Mouse (Mus musculus): ENCODE measurements at regions not wholly inside any gene's neighbourhood (a gene's known extent, or its start where the extent isn't known, plus 50 kb on each side); places are given as distances from the start of the nearest gene placed in this dataset.

DNA sequence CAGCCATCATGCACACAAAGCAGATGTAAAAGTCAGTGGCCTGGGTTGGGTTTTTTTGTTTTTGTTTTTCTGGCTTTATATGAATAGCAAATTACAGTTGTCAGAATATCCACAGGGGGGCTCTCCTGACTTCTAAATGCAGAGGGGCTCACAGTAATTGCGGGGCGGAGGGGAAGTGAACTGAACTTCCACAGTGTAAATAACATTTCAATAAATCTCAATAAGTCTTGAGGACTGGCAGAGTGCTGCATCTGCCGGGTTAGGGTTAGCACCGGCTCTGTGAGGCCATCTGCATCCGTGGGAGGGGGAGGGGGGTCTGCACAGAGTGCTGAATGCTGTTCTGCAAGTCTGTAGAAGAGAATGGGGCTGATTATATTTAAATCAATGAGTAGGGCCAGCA, 50.3 kb upstream of the Arl4c start:
- H3K27me3 ChIP-seq (ENCODE audit: control insufficient read depth, insufficient read depth, low read length): no peaks in the 10 kb centered on the region
- WGBS: 5% methylated on average over 5 of the region's 5 CpGs
- H3K36me3 ChIP-seq (replicated peaks; ENCODE audit: control insufficient read depth, insufficient read depth): no peaks in the 10 kb centered on the region
- no peaks in the 10 kb centered on the region; the same call in 1 of the 2 replicates for H3K4me1 ChIP-seq (replicated peaks; ENCODE audit: control insufficient read depth, insufficient read depth, low read length)
- H3K4me3 ChIP-seq (replicated peaks; ENCODE audit: low read length): no peak overlapping the region
- H3K9ac ChIP-seq: no peak overlapping the region; the same call in 1 of the 2 replicates
- no peak overlapping the region for H3K4me2 ChIP-seq (replicated peaks)
- ATAC-seq (ENCODE audit: low FRiP score): peak; percentile 73; the same call in 1 of the 2 replicates
- H3K9me3 ChIP-seq (ENCODE audit: control insufficient read depth, low read length): no peaks in the 10 kb centered on the region
- H3K27ac ChIP-seq: no peak overlapping the region
- peak; percentile 84 for DNase-seq (ENCODE audit: low spot score)

DNA sequence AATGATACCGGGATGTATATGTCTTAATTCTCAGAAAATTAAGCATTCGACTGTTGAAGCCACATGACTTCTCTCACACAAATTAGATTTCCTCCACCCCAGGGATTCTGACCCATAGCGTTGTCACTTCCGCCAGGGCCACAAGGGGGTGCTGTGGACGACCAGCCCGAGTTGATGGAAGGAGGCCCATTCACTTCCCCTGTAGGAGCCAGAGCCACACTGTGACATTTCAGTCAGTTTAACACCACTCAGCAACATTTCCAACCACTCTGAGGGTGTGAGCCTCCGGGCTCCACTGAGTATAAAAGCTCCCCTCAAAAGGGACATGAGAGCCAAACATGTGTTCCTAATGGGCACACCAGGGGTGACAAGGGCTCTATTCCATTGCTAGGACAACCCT, 54.6 kb upstream of the Arl4c start:
- Histone ChIP-seq H3K4me2 (replicated peaks) (no peak overlapping the region), H3K36me3 (replicated peaks; ENCODE audit: control insufficient read depth, insufficient read depth) (no peaks in the 10 kb centered on the region), H3K27me3 (ENCODE audit: control insufficient read depth, insufficient read depth, low read length) (no peaks in the 10 kb centered on the region), H3K9ac (no peak overlapping the region), H3K9me3 (ENCODE audit: control insufficient read depth, low read length) (no peaks in the 10 kb centered on the region), H3K4me3 (replicated peaks; ENCODE audit: low read length) (no peak overlapping the region), H3K4me1 (replicated peaks; ENCODE audit: control insufficient read depth, insufficient read depth, low read length) (no peaks in the 10 kb centered on the region; the same call in 1 of the 2 replicates), H3K27ac (peak overlapping the region; percentile 67)
- 0 out of 2 replicates have a peak, but pooled peaks have one; percentile 31 for ATAC-seq (ENCODE audit: low FRiP score)
- peak; percentile 58 for DNase-seq (ENCODE audit: low spot score)
- WGBS: 54% methylated on average over 7 of the region's 7 CpGs

DNA sequence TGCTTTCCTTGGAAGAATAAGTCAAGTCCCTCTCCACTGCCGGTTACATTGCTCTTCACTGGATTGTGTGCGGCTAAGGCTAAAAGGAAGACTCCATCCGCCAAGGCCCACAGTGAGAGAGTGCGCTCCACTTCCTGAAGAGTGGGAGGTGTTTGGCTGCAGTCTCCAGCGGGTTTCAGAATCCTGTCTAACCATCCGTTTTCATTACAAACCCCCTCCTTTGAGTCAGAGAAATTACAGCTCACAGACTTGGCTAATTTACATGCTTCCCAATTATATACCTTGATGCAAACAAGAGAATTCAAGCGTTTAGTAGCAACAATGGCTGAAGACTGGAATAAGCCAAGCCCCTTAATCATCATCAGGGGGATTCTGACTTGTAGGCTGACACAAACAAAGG, 55.1 kb upstream of the Arl4c start:
- Histone ChIP-seq H3K36me3 (replicated peaks; ENCODE audit: control insufficient read depth, insufficient read depth) (no peaks in the 10 kb centered on the region), H3K4me2 (replicated peaks) (no peak overlapping the region), H3K27me3 (ENCODE audit: control insufficient read depth, insufficient read depth, low read length) (no peaks in the 10 kb centered on the region), H3K4me1 (replicated peaks; ENCODE audit: control insufficient read depth, insufficient read depth, low read length) (no peaks in the 10 kb centered on the region; the same call in 1 of the 2 replicates), H3K9ac (no peak overlapping the region), H3K4me3 (replicated peaks; ENCODE audit: low read length) (no peak overlapping the region), H3K27ac (peak overlapping the region; percentile 67), H3K9me3 (ENCODE audit: control insufficient read depth, low read length) (no peaks in the 10 kb centered on the region)
- 35% methylated on average over 7 of the region's 7 CpGs for WGBS
- ATAC-seq (ENCODE audit: low FRiP score): 0 out of 2 replicates have a peak, but pooled peaks have one; percentile 37
- no peak for DNase-seq (ENCODE audit: low spot score)

DNA sequence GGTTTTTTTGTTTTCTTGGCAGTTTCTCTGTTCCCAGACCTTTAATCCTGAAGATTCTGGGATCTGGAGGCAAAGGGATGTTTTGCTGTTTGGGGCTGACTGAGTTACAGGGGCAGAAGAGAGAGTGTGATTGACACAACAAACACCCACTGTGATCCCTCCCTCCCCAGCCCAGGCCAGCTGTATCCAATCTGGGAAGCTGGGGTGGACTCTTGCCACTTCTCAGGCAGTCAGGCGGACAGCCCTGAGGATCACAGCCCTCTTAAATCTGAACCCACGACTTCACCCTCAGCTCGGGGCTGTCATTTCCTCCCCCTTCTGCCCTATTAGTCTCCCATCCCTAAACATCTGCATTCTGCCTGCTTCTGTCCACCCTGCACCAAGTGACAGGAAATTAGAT, 55.7 kb upstream of the Arl4c start:
- no peaks in the 10 kb centered on the region for H3K9me3 ChIP-seq (ENCODE audit: control insufficient read depth, low read length)
- H3K27me3 ChIP-seq (ENCODE audit: control insufficient read depth, insufficient read depth, low read length): no peaks in the 10 kb centered on the region
- no peak overlapping the region for H3K9ac ChIP-seq
- H3K4me2 ChIP-seq (replicated peaks): no peak overlapping the region
- H3K4me1 ChIP-seq (replicated peaks; ENCODE audit: control insufficient read depth, insufficient read depth, low read length): no peaks in the 10 kb centered on the region; the same call in 1 of the 2 replicates
- H3K36me3 ChIP-seq (replicated peaks; ENCODE audit: control insufficient read depth, insufficient read depth): no peaks in the 10 kb centered on the region
- no peak for ATAC-seq (ENCODE audit: low FRiP score)
- no peak for DNase-seq (ENCODE audit: low spot score)
- WGBS: 34% methylated on average over 3 of the region's 3 CpGs
- H3K27ac ChIP-seq: peak overlapping the region; percentile 55
- H3K4me3 ChIP-seq (replicated peaks; ENCODE audit: low read length): no peak overlapping the region

DNA sequence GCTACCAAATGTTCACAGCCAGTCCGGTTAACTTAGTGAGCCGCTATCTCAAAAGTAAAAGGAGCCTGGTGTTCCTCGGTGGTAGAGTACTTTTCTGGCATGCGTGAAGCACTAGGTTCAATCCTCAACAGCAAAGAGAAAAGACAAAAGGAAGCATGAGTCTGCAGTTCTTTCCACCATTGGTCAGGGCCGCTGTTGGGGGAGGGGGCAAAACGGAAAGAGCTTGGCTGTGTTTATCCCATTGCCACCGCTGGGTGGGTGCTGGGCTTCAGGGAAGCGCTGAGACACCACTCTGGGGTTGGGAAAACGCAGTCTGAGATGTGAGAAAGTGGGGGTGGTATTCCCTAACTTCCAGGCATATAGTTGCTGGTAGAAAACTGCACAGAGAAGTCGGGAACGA, 58.6 kb upstream of the Arl4c start:
- H3K4me1 ChIP-seq (replicated peaks; ENCODE audit: control insufficient read depth, insufficient read depth, low read length): no peaks in the 10 kb centered on the region; the same call in 1 of the 2 replicates
- H3K9ac ChIP-seq: no peak overlapping the region
- no peaks in the 10 kb centered on the region for H3K9me3 ChIP-seq (ENCODE audit: control insufficient read depth, low read length)
- no peak for ATAC-seq (ENCODE audit: low FRiP score)
- H3K27ac ChIP-seq: no peak overlapping the region
- DNase-seq (ENCODE audit: low spot score): no peak
- H3K4me3 ChIP-seq (replicated peaks; ENCODE audit: low read length): no peak overlapping the region
- WGBS: 68% methylated on average over 11 of the region's 11 CpGs
- H3K4me2 ChIP-seq (replicated peaks): no peak overlapping the region
- no peaks in the 10 kb centered on the region for H3K36me3 ChIP-seq (replicated peaks; ENCODE audit: control insufficient read depth, insufficient read depth)
- no peaks in the 10 kb centered on the region for H3K27me3 ChIP-seq (ENCODE audit: control insufficient read depth, insufficient read depth, low read length)

DNA sequence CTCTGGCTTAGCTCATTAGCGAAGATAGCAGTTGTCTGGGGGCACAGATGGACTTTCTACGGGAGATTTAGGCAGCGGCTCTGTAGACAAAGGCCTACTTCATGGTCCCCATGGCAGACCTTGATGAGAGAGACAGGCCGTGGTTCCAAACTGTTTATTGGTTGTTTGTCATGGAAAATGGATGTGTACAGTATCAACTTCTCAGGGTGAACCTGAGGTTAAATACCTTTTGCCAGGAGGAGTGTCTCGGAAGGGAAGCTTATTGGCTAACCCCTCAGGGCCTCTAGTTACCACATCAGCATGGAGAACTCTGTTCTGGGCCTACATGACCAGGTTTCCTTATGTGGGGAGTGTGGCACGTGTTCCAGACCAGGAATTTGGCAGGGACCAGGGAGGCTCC, 59.1 kb upstream of the Arl4c start:
- Histone ChIP-seq H3K36me3 (replicated peaks; ENCODE audit: control insufficient read depth, insufficient read depth) (no peaks in the 10 kb centered on the region), H3K27ac (no peak overlapping the region), H3K4me1 (replicated peaks; ENCODE audit: control insufficient read depth, insufficient read depth, low read length) (no peaks in the 10 kb centered on the region; the same call in 1 of the 2 replicates), H3K9me3 (ENCODE audit: control insufficient read depth, low read length) (no peaks in the 10 kb centered on the region), H3K9ac (no peak overlapping the region), H3K27me3 (ENCODE audit: control insufficient read depth, insufficient read depth, low read length) (no peaks in the 10 kb centered on the region), H3K4me2 (replicated peaks) (no peak overlapping the region), H3K4me3 (replicated peaks; ENCODE audit: low read length) (no peak overlapping the region)
- no peak for ATAC-seq (ENCODE audit: low FRiP score)
- no peak for DNase-seq (ENCODE audit: low spot score)
- 73% methylated on average over 6 of the region's 6 CpGs for WGBS

DNA sequence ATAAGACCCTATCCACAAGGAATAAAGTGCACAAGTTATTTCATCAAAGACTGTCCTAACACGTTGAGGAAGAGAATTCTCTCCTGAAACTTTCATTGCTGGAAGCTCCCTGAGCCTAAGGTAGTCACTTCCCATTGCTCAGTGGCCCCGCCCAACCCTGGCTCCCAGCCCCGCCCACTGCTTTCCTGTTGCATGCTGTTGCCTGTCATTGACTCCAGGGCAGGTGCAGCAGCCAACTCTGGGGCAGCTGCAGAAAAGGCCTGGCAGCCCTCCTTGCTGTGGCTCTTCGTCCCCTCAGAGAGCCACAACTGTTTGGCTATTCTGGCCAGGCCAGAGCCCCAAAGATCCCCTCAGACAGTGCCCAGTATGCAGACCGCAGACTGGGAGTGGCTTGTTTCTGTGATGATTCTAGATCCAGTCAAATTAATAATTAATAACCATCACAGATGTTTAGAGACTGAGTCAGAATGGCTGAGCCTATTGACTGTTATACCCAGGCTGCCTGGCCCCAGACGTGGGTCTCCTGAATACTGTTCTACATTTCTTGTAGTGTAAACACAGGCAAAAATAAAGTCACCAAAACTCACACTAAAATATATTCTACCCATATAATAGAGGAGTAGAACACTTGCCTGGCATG, 61.8 kb upstream of the Arl4c start:
- DNase-seq (ENCODE audit: low spot score): no peak
- ATAC-seq (ENCODE audit: low FRiP score): no peak
- Histone ChIP-seq H3K27ac (no peak overlapping the region), H3K4me1 (replicated peaks; ENCODE audit: control insufficient read depth, insufficient read depth, low read length) (no peaks in the 10 kb centered on the region), H3K4me2 (replicated peaks) (no peak overlapping the region), H3K36me3 (replicated peaks; ENCODE audit: control insufficient read depth, insufficient read depth) (no peaks in the 10 kb centered on the region), H3K9me3 (ENCODE audit: control insufficient read depth, low read length) (no peaks in the 10 kb centered on the region), H3K9ac (no peak overlapping the region), H3K27me3 (ENCODE audit: control insufficient read depth, insufficient read depth, low read length) (no peaks in the 10 kb centered on the region), H3K4me3 (replicated peaks; ENCODE audit: low read length) (no peak overlapping the region)
- 54% methylated on average over 6 of the region's 6 CpGs for WGBS

DNA sequence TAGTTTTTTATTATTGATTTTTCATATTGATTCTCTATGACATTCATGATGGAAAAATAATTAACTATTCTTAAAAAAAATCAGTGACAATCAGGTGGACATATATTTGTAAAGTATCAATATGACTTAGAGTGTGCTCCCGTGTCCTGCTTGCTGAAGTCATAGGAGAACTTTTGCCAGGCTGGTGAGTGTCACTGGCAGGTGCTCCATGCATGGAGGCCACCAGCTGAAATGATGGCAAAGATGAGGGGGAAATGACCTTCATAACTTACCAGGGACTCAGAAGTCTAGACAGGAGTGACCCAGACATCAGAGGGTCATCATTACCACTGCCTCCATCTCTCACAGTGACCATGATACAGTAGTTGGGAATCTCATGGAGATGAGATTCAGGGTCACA, 62.5 kb upstream of the Arl4c start:
- Histone ChIP-seq H3K4me3 (replicated peaks; ENCODE audit: low read length) (no peak overlapping the region), H3K4me2 (replicated peaks) (no peak overlapping the region), H3K36me3 (replicated peaks; ENCODE audit: control insufficient read depth, insufficient read depth) (no peaks in the 10 kb centered on the region), H3K4me1 (replicated peaks; ENCODE audit: control insufficient read depth, insufficient read depth, low read length) (no peaks in the 10 kb centered on the region), H3K9me3 (ENCODE audit: control insufficient read depth, low read length) (no peaks in the 10 kb centered on the region), H3K27ac (no peak overlapping the region), H3K27me3 (ENCODE audit: control insufficient read depth, insufficient read depth, low read length) (no peaks in the 10 kb centered on the region), H3K9ac (no peak overlapping the region)
- 100% methylated on average over 1 of the region's 1 CpGs for WGBS
- DNase-seq (ENCODE audit: low spot score): no peak
- ATAC-seq (ENCODE audit: low FRiP score): no peak

DNA sequence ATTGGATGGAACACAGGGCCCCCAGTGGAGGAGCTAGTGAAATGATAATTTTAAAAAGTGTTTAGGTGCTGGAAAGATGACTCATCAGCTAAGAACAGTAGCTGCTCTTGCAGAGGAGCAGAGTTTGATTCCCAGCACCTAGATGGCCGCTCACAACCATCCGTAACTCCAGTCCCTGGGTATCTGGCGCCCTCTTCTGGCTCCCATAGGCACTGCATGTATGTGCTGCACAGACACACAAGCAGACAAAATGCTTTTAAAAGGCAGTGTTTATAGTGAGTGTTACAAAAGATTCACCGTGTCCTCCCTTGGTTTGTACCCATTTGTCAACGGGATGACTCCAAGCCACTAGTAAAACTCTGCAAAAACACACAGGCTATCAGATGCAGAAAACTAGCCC, 75.0 kb upstream of the Arl4c start:
- Histone ChIP-seq H3K27ac (no peak overlapping the region), H3K9me3 (ENCODE audit: control insufficient read depth, low read length) (no peaks in the 10 kb centered on the region), H3K9ac (no peak overlapping the region), H3K4me1 (replicated peaks; ENCODE audit: control insufficient read depth, insufficient read depth, low read length) (0 out of 2 replicates have a peak, but pooled peaks cover 4% of the 10 kb centered on the region), H3K27me3 (ENCODE audit: control insufficient read depth, insufficient read depth, low read length) (no peaks in the 10 kb centered on the region), H3K36me3 (replicated peaks; ENCODE audit: control insufficient read depth, insufficient read depth) (no peaks in the 10 kb centered on the region), H3K4me3 (replicated peaks; ENCODE audit: low read length) (no peak overlapping the region), H3K4me2 (replicated peaks) (no peak overlapping the region)
- WGBS: 94% methylated on average over 5 of the region's 5 CpGs
- no peak for ATAC-seq (ENCODE audit: low FRiP score)
- no peak for DNase-seq (ENCODE audit: low spot score)

DNA sequence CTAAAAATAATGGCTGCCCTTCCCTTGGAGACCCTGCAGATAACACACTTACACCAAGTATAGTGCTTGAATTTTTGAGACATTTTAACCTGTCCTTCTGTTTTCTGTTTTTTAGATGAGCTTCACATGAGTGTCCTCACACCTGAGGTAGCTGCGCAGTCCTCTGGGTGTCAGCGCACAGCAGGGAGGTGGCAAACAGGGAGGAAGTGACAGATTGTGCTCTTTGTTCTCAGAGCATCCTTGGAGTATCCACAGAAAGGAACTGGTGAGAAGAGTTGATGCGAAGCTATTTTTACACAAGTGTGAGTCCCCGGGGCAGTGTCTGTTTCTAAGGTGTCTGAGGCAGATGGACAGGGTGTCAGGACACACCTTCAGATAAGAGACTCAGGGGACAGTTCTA, 78.2 kb upstream of the Arl4c start:
- 87% methylated on average over 4 of the region's 4 CpGs for WGBS
- H3K4me1 ChIP-seq (replicated peaks; ENCODE audit: control insufficient read depth, insufficient read depth, low read length): peaks cover 4% of the 10 kb centered on the region; the same call in 1 of the 2 replicates
- DNase-seq (ENCODE audit: low spot score) (no peak), ATAC-seq (ENCODE audit: low FRiP score) (no peak)
- H3K9ac ChIP-seq: no peak overlapping the region
- H3K4me3 ChIP-seq (replicated peaks; ENCODE audit: low read length): no peak overlapping the region
- H3K27ac ChIP-seq: no peak overlapping the region
- no peaks in the 10 kb centered on the region for H3K9me3 ChIP-seq (ENCODE audit: control insufficient read depth, low read length)
- H3K27me3 ChIP-seq (ENCODE audit: control insufficient read depth, insufficient read depth, low read length): no peaks in the 10 kb centered on the region
- H3K4me2 ChIP-seq (replicated peaks): no peak overlapping the region
- H3K36me3 ChIP-seq (replicated peaks; ENCODE audit: control insufficient read depth, insufficient read depth): no peaks in the 10 kb centered on the region
